Mouse (Mus musculus) heart, postnatal 10 days (tissue): ENCODE measurements around the gene Stfa1. TPM values are rescaled to one million over a fixed set of nuclear protein-coding genes. Genes with fewer than 3 reads are reported as not detected.
"Not testable (repeated sequence)": the region's sequence is repeated elsewhere in the genome, so short reads cannot be mapped to it uniquely, and the experiment has no call there.

Source experiments
- DNase-seq, 2 experiments: peaks; one replicate each; pipeline ENCODE4 v3.0.0; 2021
- intact Hi-C: fragments of 180-260 bp; cut with DNase I; formaldehyde crosslinking; loops from one replicate; pipeline ENCODE4 v1.15.1; 2025
- total RNA-seq, 2 experiments: library from RNA; stranded (reverse); gene quantifications; 2 replicates each; pipeline ENCODE4 v1.2.3; 2021

Stfa1 gene
- 1 to 10 TPM; 1.3 to 2.9 TPM for total RNA-seq

- intact Hi-C loops = not testable (repeated sequence)
These were observed at the start of gene Stfa1 for GRCm38 (mm10) chr16:36276796-36277195. TSS of gene Stfa1 (plus strand) at chr16:36276951.

GRCm38 (mm10) chr16:36260585-36260984 lies 16.2 kb upstream of the Stfa1 start:
- intact Hi-C loops, DNase-seq: not testable (repeated sequence)

More at GRCm38 (mm10) chr16:36276796-36277195, at the start of gene Stfa1:
- DNase-seq = not testable (repeated sequence)

- no peak for DNase-seq
- intact Hi-C loops = no loop called here
These were observed 12.4 kb downstream of the Stfa1 start for GRCm38 (mm10) chr16:36289140-36289539.

GRCm38 (mm10) chr16:36307631-36308030 lies 30.9 kb downstream of the Stfa1 start:
- no peak for DNase-seq
- intact Hi-C loops = no loop called here

- DNase-seq, intact Hi-C loops: not testable (repeated sequence)
These were observed 39.4 kb downstream of the Stfa1 start for GRCm38 (mm10) chr16:36316111-36316510.

GRCm38 (mm10) chr16:36319286-36319685 lies 42.5 kb downstream of the Stfa1 start:
- intact Hi-C loops = no loop called here

GRCm38 (mm10) chr16:36334232-36334631 lies 57.5 kb downstream of the Stfa1 start, which contains the start of gene BC117090:
TSS of gene BC117090 (minus strand) at chr16:36334332.
- intact Hi-C loops = no loop called here
- DNase-seq = no peak

More at GRCm38 (mm10) chr16:36319286-36319685, 42.5 kb downstream of the Stfa1 start:
- DNase-seq = no peak

Other genes starting within 250 kb of the Stfa1 start
- gene Wdr5b, start 235.8 kb upstream of the Stfa1 start, total RNA-seq = 1 to 10 TPM; 4.4 to 5.6 TPM
- 100 to 1,000 TPM; 205 to 214 TPM for gene Fam162a, start 205.4 kb upstream of the Stfa1 start, total RNA-seq
- gene Ccdc58, start 205.3 kb upstream of the Stfa1 start, total RNA-seq = 10 to 100 TPM; 41.8 to 42.6 TPM
- not detected for gene Csta1, start 145.7 kb upstream of the Stfa1 start, total RNA-seq
- 1 to 10 TPM; 1.5 TPM for gene Stfa2l1, start 120.1 kb upstream of the Stfa1 start, total RNA-seq
- 1 to 10 TPM; 1.3 to 1.6 TPM for gene Gm5483, start 92.7 kb upstream of the Stfa1 start, total RNA-seq
- gene Gm5416, start 66.5 kb upstream of the Stfa1 start, total RNA-seq = not detected
- not detected for gene 2010005H15Rik, start 55.5 kb upstream of the Stfa1 start, total RNA-seq
- not detected for gene BC117090, start 57.4 kb downstream of the Stfa1 start, total RNA-seq
- gene BC100530, start 90.8 kb downstream of the Stfa1 start, total RNA-seq = 1 to 10 TPM in 1 of 2 experiments, not detected in 1; 1.7 TPM
- under 1 TPM in 1 of 2 experiments, not detected in 1; 0.84 TPM for gene Stfa2, start 131.5 kb downstream of the Stfa1 start, total RNA-seq
- gene Stfa3, start 178.4 kb downstream of the Stfa1 start, total RNA-seq = 1 to 10 TPM in 1 of 2 experiments, not detected in 1; 1.0 TPM